Mouse (Mus musculus): ENCODE measurements around the gene Chd4. TPM values are rescaled to one million over a fixed set of nuclear protein-coding genes. Genes with fewer than 3 reads are reported as not detected.

The Chd4 gene
- total RNA-seq, 4 experiments from 2014 or later = 159 to 187 (median 175) TPM

DNA sequence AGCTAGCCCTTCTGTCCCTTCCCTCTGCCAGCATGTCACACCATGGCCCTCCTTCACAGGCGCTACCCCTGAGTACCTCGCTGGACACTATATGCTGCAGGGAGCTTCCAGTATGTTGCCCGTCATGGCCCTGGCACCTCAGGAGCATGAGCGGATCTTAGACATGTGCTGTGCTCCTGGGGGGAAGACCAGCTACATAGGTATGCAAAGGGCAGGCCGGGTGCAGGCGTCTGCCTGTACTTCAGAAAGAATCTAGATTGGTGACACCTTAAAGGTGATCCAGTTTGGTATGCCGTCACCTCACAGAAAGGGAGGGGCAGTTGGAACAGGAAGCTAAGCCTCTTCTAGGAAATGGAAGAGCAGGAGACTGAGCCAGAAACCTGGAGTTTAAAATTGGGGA, 44.0 kb downstream of the Chd4 start:
- DNase-seq (ENCODE audit: low spot score in 2 of 2) = no peak

DNA sequence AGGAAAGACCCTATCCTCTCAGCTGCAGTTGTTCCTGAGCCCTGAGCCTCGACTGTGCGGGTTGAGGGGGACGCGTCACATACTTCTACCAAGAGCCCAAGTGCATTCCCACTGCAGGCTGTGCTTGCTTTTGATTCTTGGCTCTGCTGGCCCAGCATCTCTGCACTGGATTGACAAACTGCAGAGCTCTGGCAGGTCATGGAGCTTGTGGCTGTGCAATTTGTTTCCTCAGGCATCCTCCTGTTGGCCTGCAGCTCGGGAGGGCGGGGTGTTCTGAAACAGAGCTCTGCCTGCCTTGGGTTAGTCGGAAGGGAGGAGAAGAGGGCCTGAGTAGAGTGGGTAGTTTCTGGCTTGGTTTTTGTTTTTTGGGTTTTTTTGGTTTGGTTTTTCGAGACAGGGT, 46.7 kb downstream of the Chd4 start:
- DNase-seq (ENCODE audit: low spot score in 2 of 2) = no peak

DNA sequence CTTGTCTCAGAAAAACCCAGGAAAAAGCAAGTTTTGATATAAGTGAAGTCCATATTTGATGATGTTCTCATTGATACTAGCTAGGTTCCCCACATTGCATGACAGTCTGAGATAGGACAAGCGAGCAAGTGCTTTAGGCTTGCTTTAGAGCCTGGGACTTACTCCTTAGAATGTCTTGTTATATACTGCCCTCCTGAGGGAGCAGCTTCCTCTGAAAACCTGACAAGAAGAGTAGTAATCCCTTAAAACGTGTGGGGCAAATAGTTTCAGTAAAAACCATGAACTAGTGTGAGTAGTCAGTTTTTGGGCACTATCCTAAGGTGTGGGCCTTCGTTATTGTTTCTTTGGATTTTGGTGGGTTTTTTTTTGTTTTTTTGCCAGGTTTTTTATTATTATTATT, 47.3 kb downstream of the Chd4 start:
- DNase-seq (ENCODE audit: low spot score in 2 of 2) = no peak

DNA sequence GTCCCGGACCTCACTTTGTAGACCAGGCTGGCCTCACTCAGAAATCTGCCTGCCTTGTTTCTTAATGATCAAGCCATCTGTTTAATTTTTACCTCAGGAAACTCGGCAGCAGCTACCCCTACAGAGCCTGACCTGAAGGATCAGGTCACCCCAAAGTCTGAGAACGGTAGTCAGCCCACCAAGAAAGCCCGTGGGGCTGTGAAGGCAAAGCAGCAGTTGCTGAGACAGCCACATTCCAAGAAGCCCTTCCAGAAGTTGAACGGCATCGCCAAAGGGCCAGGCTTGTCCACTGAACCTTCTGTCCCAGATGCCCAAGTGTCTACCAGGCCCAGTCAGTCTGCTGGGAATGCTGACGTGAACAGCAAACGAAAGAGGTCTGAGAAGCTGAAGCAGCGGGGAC, 48.1 kb downstream of the Chd4 start:
- DNase-seq (ENCODE audit: low spot score in 2 of 2) = no peak

DNA sequence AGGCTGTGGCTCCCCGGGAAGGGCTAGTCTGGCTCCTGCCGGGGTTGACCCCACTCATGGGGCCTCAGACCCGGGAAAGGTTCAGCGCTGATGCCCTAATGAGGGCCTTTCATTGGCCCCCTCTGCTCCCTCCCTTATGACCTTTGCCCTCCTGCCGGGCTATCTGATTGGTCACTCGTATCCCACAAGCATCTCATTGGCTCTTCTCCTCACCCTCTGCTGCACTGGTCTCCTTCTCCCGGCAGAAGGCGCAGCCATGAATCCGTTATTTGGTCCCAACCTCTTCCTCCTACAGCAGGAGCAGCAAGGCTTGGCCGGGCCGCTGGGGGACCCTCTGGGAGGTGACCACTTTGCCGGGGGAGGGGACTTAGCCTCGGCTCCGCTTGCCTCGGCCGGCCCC, 49.2 kb downstream of the Chd4 start, which contains the start of gene Iffo1:
Iffo1 (plus strand) TSS at position 241 of the 400 bp plus-strand sequence.
- peak; percentile 93 to 96 for DNase-seq (ENCODE audit: low spot score in 2 of 2)

DNA sequence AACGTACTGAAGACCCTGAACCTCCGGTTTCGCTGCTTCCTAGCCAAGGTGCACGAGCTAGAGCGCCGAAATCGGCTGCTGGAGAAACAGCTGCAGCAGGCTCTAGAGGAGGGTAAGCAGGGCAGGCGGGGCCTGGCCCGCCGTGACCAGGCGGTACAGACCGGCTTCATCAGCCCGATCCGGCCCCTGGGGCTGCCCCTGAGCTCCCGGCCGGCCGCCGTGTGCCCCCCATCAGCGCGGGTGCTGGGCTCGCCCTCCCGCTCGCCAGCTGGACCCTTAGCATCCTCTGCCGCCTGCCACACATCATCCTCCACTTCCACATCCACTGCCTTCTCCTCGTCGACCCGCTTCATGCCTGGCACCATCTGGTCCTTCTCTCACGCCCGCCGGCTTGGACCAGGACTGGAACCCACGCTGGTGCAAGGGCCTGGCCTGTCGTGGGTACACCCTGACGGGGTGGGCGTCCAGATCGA, 49.7 kb downstream of the Chd4 start:
- DNase-seq (ENCODE audit: low spot score in 2 of 2) = no peak

DNA sequence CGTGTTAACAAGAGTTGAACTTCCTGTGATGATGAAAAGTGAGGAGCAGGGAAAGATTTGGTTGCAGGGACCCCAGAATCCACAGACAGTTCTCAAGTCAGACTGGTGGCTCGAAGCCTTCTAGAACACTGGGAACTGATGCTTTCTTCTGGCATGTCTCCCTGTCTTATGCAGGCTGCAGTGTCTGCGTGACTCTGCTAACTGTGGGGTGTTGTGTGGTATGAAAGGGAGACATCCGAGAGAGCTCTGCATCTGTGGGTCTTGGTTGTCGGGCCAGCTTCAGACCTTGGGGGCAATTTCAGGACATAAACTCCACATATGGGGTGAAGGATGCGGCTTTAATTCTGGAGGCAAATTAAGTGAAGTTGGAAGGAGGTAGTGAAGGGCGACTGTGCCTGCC, 50.4 kb downstream of the Chd4 start:
- DNase-seq (ENCODE audit: low spot score in 2 of 2) = no peak

DNA sequence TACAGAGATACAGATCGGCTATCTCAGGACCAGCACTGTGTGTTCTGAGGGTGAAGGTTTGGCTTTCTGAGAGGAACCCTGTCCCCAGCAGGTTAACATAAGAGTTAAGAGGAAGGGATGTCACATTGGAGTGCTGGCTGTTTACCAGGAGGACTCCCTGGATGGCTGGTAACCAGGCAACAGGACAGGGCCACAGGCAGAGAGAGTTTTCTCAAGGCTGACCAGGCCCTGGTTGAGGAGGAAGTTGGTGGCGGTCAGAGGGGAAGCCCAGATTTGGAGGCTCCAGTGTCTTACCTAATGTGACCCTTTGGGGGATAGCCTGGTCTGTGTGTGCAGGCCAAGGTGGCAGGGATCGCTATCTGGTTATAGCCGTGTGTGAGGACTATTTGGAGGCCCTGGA, 51.0 kb downstream of the Chd4 start:
- no peak for DNase-seq (ENCODE audit: low spot score in 2 of 2)

DNA sequence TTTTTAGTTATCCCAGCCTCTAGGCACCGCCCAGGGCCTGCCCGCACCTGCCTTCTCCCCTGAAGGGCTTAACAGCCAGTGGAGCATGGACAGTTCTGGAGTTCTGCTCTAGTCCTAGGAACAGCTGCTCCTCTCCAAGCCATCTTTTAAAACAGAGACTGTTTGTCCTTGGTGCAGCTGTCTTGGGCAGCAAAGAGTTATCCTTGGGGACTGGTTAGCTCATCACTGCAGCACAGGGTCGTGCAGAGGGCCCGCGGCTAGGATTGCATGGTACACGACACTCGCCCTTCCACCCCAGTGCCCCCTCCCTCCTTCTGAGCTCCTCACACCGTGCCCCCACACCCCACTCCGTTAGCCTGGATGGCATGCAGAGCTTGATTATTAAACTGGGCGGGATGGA, 51.5 kb downstream of the Chd4 start:
- DNase-seq (ENCODE audit: low spot score in 2 of 2) = no peak

DNA sequence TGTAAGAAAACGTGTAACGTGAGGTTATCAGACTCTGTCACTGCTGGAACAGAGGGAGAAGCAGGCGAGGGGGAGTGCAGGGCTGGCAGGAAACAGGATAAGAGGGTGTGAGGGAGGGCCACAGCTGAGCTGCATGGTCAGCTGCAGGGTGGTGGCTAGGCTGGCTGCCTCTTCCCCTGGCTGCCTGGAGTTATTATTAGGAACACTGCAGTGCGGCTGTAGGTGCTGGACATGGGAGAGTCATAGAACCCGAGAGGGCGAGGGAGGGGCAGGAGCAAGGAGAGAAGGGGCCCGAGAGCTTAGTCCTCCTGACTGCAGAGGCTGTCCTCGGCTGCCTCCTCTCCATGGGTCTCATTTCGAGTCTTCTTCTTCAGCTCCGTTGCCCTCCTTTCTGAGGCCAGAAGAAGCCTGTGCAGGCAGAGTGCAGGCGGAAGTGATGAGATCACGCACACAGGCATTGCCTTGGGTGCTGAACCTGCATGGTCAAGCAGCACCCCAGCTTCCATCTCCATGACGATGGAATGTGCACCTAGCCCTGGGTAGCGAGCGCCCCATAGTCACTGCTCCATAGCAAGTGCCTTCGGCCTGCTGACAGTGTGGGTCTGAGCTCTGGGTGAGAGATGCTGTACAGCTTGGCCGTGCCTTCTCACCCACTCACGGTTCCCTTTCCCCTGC, 52.6 kb downstream of the Chd4 start:
- no peak for DNase-seq (ENCODE audit: low spot score in 2 of 2)

DNA sequence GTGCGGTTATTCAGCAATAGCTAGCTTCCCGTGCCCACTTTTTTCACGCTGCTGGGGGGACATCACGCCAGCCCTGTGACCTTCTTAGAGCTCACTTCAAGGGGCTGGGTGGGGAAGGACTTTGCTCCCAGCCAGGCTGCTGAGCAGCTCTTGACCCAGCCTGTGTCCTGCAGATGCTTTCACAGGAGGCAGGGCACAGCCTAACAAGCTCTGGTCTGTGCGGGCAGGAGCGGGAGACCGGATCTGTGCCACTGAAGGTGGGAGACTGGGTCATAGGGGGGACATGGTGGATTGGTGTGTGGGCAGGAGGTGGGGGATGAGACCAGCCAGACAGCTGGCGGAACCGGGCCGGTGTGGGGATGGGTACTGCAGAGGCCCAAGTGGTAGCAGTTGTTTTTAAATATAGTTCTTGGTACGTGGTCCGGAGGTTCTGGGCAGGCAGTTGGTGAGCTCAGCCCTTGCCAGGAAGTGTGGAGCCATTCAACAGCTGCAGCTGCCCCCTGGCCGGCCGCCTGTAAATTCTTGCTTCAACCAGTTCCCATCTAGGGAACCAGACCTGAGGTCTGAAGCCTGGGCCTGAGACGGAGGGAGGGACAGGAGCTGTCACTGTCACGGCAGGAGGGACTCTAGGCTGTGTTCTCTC, 53.3 kb downstream of the Chd4 start:
- no peak for DNase-seq (ENCODE audit: low spot score in 2 of 2)

DNA sequence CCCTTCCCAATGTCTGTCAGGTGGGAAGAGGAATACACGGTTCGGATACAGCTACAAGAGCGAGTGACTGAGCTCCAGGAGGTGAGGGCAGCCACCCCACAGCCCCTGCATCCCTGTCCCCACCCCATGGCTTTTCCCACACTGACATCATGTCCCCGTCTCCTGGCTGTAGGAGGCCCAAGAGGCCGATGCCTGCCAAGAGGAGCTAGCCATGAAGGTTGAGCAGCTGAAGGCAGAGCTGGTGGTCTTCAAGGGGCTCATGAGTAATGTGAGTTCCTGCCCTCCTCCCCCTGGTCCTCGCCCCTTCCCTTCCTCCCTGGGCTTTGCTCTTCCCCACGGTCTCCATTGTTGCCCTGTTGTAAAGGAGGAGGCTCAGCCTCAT, 53.8 kb downstream of the Chd4 start:
- no peak for DNase-seq (ENCODE audit: low spot score in 2 of 2)

DNA sequence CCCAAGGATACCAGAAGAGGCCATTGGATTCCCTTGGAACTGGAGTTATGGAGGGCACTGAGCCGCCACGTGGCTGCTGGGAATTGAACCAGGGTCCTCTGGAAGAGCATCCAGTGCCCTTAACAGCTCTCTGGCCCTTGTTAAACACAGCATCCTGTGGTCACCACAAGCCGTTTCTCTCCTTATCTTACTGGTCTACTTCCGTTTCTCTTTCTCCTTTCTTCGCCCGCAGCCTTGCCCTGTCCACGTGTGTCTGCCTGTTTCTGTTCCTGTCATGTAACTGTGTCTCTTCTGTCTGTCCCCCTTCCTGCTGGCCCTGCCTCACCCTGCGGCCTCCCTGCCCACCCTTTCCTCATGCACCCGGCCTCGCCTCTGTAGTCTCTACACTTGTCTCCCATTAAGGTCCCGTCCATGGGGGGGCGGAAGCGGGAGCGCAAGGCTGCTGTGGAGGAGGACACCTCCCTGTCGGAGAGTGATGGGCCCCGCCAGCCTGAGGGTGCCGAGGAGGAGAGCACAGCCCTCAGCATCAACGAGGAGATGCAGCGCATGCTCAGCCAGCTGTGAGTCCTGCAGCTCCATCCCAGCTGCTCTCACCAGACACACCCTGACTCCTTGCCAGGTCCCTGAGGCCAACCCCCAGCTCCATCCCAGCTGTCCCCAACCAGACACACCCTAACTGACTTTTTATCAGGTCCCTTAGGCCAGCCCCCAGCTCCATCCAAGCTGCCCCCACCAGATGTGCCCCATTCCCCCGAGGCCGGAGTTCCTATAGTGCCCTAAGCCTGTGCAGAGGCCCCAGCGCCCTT, 56.6 kb downstream of the Chd4 start:
- no peak for DNase-seq (ENCODE audit: low spot score in 2 of 2)

DNA sequence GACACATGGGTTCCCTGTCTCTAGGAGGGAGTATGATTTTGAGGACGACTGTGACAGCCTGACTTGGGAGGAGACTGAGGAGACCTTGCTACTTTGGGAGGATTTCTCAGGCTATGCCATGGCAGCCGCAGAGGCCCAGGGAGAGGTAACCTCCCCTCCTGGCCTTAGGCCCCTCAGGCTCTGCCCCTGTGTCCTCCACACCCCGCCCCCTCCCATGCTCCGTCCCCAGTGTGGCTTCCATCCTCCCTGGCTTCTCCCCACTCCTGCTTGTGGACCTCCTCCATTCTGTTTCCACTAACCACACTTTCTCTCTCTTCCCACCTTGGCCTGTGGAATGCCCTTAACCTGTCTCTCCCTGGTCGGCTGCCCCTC, 57.2 kb downstream of the Chd4 start:
- no peak for DNase-seq (ENCODE audit: low spot score in 2 of 2)

DNA sequence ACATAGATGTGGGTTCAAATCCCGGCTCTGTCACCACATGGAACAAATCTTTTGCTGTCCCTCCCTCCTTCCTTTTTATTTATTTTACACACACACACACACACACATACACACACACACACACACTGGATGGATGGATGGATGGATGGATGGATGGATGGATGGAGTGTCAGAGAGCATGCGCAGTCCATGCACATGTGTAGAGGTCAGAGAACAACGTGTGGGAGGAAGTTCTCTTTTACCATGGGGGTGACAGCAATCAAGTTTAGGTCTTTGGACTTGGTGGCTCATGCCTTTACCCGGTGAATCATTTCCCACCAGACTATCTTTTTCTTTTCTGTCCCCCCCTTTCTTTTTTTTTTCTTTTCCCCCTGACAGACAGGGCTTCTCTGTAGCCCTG, 57.9 kb downstream of the Chd4 start:
- no peak for DNase-seq (ENCODE audit: low spot score in 2 of 2)

DNA sequence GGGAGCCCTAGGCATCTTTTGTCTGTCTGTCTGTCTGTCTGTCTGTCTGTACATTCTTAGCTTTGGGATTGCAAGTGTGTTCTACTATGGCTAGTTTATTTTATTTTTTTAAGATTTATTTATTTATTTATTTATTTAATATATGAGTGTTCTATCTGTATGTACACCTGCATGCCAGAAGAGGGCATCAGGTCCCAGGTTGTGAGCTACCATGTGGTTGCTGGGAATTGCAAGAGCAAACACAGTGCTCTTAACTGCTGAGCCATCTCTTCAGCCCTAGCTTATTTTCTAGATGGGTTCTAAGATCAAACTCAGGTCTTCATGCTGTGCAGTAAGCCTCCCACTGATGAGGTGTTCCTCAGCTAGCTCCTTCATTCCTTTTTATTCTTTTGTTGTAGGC, 58.8 kb downstream of the Chd4 start:
- DNase-seq (ENCODE audit: low spot score in 2 of 2) = no peak

DNA sequence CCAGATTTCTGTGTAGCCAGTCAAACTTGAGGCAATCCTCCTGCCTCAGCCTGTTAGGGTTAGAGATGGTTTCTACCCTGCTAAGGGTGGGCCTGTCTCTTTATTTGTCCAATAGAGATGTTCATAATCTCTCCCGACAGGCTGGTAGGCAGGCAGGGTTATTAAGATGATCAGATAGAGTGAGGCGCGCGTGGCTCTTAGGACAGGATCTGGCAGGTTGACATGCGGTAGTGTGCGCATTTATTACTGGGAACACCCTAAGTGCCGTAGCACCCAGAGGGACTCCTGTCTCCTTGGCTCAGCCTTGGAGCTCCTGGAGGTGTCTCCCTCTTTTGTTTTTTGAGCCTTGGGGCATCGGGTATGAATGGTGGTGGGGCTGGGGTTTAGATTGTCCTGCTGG, 59.5 kb downstream of the Chd4 start:
- no peak for DNase-seq (ENCODE audit: low spot score in 2 of 2)

DNA sequence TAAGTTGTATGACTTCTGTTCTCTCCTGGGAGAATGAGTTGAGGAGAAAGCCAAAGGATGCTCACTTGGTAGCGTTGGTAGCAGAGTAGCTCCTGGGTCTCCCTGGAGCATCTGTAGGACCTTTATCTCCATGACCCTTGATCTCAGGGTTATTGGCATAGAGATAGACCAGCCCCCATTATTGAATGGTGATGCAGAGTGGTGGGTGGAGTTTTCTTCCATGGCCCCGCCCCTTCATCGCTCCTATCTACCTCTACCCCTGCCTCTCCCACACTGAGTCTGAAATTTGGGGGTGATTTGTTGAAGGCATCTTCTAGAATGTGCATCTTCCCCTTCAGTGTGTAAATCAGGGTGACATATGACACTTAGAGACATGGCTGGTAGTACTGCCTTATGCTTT, 60.7 kb downstream of the Chd4 start:
- no peak for DNase-seq (ENCODE audit: low spot score in 2 of 2)

DNA sequence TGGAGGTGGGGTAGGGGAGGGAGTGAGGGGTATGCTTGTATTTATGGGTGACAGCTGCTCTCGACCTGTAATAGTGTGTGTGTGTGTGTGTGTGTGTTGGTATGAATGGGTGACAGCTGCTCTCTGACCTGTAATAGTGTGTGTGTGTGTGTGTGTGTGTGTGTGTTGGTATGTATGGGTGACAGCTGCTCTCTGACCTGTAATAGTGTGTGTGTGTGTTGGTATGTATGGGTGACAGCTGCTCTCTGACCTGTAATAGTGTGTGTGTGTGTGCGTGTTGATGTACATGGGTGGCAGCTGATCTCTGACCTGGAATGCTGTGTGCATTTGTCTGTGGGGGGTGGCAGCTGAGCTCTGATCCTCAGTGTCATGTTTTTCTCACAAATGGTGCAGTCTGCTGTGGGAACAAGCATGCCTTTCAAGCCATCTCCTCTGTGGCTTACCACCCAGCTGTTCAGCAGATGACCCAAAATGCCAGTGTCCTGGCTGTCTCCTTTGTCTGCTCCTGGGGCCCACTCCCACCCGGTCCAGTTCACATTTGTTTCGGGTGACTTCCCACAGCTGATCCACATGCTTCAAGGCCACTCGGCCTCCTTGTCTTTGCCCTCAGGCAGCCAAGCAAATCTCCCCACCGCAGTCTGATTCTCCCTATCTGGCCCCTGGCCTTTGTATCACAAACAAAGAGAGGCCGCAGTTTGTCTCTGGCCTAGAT, 61.3 kb downstream of the Chd4 start:
- DNase-seq (ENCODE audit: low spot score in 2 of 2) = no peak

DNA sequence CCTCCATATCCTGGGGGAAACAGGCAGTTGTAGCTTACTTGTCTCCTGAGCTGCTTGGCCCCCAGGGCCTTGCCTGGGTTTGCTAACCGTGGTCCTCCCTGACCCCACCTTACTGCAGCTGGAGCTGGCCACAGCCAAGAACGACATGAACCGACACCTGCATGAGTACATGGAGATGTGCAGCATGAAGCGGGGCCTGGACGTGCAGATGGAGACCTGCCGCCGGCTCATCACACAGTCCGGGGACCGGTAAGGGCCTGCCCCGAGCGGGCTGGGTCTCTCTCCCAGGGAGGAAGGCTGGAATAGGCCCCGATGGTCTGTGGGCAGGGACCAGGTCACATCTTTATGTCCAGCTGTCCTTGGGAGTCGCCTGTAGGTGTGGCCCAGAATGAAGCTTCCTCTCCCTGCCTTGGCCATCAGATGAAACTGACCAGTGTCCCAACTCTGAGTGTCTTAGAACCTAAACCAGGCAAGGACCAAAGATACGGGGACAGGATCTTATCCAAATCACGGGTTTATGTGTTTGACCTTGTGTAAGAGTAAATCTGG, 63.2 kb downstream of the Chd4 start:
- no peak for DNase-seq (ENCODE audit: low spot score in 2 of 2)

DNA sequence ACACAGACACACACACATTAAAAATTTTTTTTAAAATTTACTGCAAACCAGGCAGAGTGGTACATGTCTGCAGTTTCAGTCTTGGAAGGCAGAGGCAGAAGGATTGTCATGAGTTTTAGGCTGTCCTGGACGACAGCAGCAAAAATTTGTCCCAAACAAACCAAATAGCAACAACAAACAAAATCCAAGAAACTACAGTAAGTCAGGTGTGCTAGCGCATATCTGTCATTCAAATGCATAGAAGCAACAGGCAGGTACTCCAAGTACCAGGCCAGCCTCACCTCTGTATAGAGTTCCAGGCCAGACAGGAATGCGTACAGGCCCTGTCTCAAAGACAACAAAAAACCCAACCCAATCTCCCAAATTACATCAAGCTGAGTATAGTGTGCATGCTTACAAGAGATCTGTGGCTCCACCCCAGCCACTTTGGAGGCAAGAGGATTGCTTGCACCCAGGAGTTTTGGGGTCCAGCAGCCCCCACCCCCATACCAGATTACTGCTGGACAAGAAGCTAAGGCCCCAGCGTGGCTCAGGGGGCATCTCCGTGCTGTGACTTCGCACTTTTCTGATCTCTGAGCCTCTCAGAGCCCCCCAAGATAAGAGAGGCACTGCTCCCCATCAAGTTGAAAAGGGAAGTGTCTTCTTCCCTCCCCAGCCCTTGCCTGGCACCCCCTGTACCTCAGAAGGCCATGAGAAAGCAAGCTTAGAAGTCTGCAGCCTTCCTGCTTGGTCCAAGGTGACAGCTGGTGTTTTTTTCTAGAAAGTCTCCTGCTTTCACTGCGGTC, 64.2 kb downstream of the Chd4 start:
- no peak for DNase-seq (ENCODE audit: low spot score in 2 of 2)

Data from layer of hippocampus, adult 8-10 months (tissue).